Mouse (Mus musculus): ENCODE measurements around the gene Vmn1r213. TPM values are rescaled to one million over a fixed set of nuclear protein-coding genes. Genes with fewer than 3 reads are reported as not detected.
A peak's percentile ranks its signal among the peaks of the same experiment; 100 is the strongest.

Vmn1r213 gene
- total and polyA plus RNA-seq, 2 experiments from 2014 or later = 0.20 TPM; not detected in 1

DNA sequence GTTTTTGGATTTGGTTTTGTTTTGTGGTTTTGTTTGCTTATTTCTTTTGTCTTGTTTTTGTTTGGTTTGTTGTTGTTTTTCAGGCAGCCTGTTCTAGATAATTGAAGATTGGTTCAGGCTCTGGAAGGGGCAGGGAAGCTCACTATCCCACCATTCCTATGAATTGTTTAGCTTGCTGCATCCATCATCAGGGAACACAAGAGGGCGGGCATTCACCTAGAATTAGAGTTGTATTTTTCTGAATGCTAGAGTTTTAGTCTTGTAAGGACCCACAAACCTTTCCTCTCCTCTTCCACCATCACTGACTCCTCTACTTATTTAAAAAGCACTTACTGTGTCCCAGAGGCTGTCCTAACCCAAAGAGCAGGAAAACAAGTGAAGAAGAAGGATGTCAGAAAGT lies 50.3 kb downstream of the Vmn1r213 start:
- WGBS = 61% methylated on average over 1 of the region's 1 CpGs
- no peak for ATAC-seq
- Histone ChIP-seq H3K36me3 (ENCODE audit: insufficient read depth, low read length) (no peaks in the 10 kb centered on the region), H3K27ac (no peak overlapping the region), H3K9me3 (ENCODE audit: low read length) (no peaks in the 10 kb centered on the region), H3K4me3 (ENCODE audit: low read length) (no peak overlapping the region), H3K4me1 (ENCODE audit: insufficient read depth, low read length) (no peaks in the 10 kb centered on the region), H3K9ac (replicated peaks; ENCODE audit: low read length) (no peak overlapping the region), H3K27me3 (ENCODE audit: insufficient read depth, low read length) (no peaks in the 10 kb centered on the region), H3K4me2 (ENCODE audit: low read depth, low read length) (no peak overlapping the region)
- 0 out of 2 replicates have a peak, but pooled peaks have one; percentile 12 for TF ChIP-seq CTCF (IDR thresholded peaks at IDR 0.05; ENCODE audit: low read depth)
- DNase-seq (ENCODE audit: low spot score) = peak; percentile 8

Other genes starting within 250 kb of the Vmn1r213 start
- not detected in 2 replicates for gene Vmn1r208, start 230.3 kb upstream of the Vmn1r213 start, total RNA-seq (2014; rRNA removed)
- not detected in 2 replicates for gene Vmn1r208, start 230.3 kb upstream of the Vmn1r213 start, polyA plus RNA-seq (2015; fragmentation: Nextera tagmentation; extraction: Ambion mirVana)
- 0.05 TPM in 1 of 2 replicates, not detected in the other for gene Vmn1r209, start 198.0 kb upstream of the Vmn1r213 start, total RNA-seq (2014; rRNA removed)
- gene Vmn1r209, start 198.0 kb upstream of the Vmn1r213 start, polyA plus RNA-seq (2015; fragmentation: Nextera tagmentation; extraction: Ambion mirVana) = not detected in 2 replicates
- not detected in 2 replicates for gene Vmn1r210, start 176.3 kb upstream of the Vmn1r213 start, total RNA-seq (2014; rRNA removed)
- gene Vmn1r210, start 176.3 kb upstream of the Vmn1r213 start, polyA plus RNA-seq (2015; fragmentation: Nextera tagmentation; extraction: Ambion mirVana) = not detected in 2 replicates
- not detected in 2 replicates for gene Vmn1r211, start 150.1 kb upstream of the Vmn1r213 start, total RNA-seq (2014; rRNA removed)
- not detected in 2 replicates for gene Vmn1r211, start 150.1 kb upstream of the Vmn1r213 start, polyA plus RNA-seq (2015; fragmentation: Nextera tagmentation; extraction: Ambion mirVana)
- gene Vmn1r212, start 123.5 kb upstream of the Vmn1r213 start, total RNA-seq (2014; rRNA removed) = not detected in 2 replicates
- gene Vmn1r212, start 123.5 kb upstream of the Vmn1r213 start, polyA plus RNA-seq (2015; fragmentation: Nextera tagmentation; extraction: Ambion mirVana) = not detected in 2 replicates
- not detected in 2 replicates for gene Vmn1r214, start 22.8 kb downstream of the Vmn1r213 start, total RNA-seq (2014; rRNA removed)
- gene Vmn1r214, start 22.8 kb downstream of the Vmn1r213 start, polyA plus RNA-seq (2015; fragmentation: Nextera tagmentation; extraction: Ambion mirVana) = not detected in 2 replicates
- not detected in 2 replicates for gene Vmn1r215, start 60.4 kb downstream of the Vmn1r213 start, total RNA-seq (2014; rRNA removed)
- gene Vmn1r215, start 60.4 kb downstream of the Vmn1r213 start, polyA plus RNA-seq (2015; fragmentation: Nextera tagmentation; extraction: Ambion mirVana) = not detected in 2 replicates
- not detected in 2 replicates for gene Vmn1r217, start 110.6 kb downstream of the Vmn1r213 start, total RNA-seq (2014; rRNA removed)
- gene Vmn1r217, start 110.6 kb downstream of the Vmn1r213 start, polyA plus RNA-seq (2015; fragmentation: Nextera tagmentation; extraction: Ambion mirVana) = not detected in 2 replicates
- not detected in 2 replicates for gene Vmn1r218, start 125.5 kb downstream of the Vmn1r213 start, total RNA-seq (2014; rRNA removed)
- not detected in 2 replicates for gene Vmn1r218, start 125.5 kb downstream of the Vmn1r213 start, polyA plus RNA-seq (2015; fragmentation: Nextera tagmentation; extraction: Ambion mirVana)
- not detected in 2 replicates for gene Vmn1r219, start 151.7 kb downstream of the Vmn1r213 start, total RNA-seq (2014; rRNA removed)
- gene Vmn1r219, start 151.7 kb downstream of the Vmn1r213 start, polyA plus RNA-seq (2015; fragmentation: Nextera tagmentation; extraction: Ambion mirVana) = not detected in 2 replicates
- gene Vmn1r220, start 180.3 kb downstream of the Vmn1r213 start, total RNA-seq (2014; rRNA removed) = not detected in 2 replicates
- gene Vmn1r220, start 180.3 kb downstream of the Vmn1r213 start, polyA plus RNA-seq (2015; fragmentation: Nextera tagmentation; extraction: Ambion mirVana) = not detected in 2 replicates
- not detected in 2 replicates for gene Vmn1r221, start 206.5 kb downstream of the Vmn1r213 start, total RNA-seq (2014; rRNA removed)
- not detected in 2 replicates for gene Vmn1r221, start 206.5 kb downstream of the Vmn1r213 start, polyA plus RNA-seq (2015; fragmentation: Nextera tagmentation; extraction: Ambion mirVana)
- gene Vmn1r222, start 228.3 kb downstream of the Vmn1r213 start, total RNA-seq (2014; rRNA removed) = not detected in 2 replicates
- gene Vmn1r222, start 228.3 kb downstream of the Vmn1r213 start, polyA plus RNA-seq (2015; fragmentation: Nextera tagmentation; extraction: Ambion mirVana) = not detected in 2 replicates
- not detected in 2 replicates for gene Vmn1r223, start 239.5 kb downstream of the Vmn1r213 start, total RNA-seq (2014; rRNA removed)
- not detected in 2 replicates for gene Vmn1r223, start 239.5 kb downstream of the Vmn1r213 start, polyA plus RNA-seq (2015; fragmentation: Nextera tagmentation; extraction: Ambion mirVana)

All from hindbrain, postnatal 0 days (tissue).